Mouse (Mus musculus): ENCODE measurements around the gene Ptprm.

The Ptprm gene

GRCm38 (mm10) chr17:67281640-67282170, 72.6 kb downstream of the Ptprm start:
- DNase-seq (ENCODE audit: low spot score in 2 of 2): no peak

GRCm38 (mm10) chr17:67277124-67277910, 76.9 kb downstream of the Ptprm start:
- no peak for DNase-seq (ENCODE audit: low spot score in 2 of 2)

DNA sequence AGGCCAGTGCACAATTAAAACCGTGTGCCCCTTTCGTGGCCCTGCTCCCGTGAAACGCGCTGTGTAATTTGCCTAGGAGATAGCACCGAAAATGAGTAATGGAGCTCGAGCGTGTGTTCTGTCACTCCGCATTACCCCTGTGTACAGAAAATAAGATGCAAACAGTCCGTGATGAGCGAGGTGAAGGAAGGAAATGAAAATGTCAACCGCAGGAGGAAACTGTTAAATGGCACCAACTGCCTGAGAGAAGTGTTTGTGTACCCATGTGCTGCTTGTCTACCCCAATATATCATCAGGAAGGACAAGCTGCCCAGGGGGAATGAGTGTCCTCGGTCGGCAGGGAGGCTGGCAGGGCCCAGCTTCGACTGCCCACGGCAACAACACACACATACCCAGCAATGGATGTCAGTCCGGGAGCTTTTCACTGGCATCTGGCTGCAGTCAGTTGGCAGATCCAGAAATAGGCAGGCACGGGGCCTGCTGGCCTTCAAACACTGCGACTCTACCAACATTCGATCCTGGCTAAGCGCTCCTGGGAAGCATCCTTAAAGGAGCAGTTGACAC, 79.6 kb downstream of the Ptprm start:
- DNase-seq (ENCODE audit: low spot score in 2 of 2): peak; percentile 5 to 35

- DNase-seq (ENCODE audit: low spot score in 2 of 2): no peak
Measured at GRCm38 (mm10) chr17:67272928-67273327, 81.3 kb downstream of the Ptprm start.

DNA sequence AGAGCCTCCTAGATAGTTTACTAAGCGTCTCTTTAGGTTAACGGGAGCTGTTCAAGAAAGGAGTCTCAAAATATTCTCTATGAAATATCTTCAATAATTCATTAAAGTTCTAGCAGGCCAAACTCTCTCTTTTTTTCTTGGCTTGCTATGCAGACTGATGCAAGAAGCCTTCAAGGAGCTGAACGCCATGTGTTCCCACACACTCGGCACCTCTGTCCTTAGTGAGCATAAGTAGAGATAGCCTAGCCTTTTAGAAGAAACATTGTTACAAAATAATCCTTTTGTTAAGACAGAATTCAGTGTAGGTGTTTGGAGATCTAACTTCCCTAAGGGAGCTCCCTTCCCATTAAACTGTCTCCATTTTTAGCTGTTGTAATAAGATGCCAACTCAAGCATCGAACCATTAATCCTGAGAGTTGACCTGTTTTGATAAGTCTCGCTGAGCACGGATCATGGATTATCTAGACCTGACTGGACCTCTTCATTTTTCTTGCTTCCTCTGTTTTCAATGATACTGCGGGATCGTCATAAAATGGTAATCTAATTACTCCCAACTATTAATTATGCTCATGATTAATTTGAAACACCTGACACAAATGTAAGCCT, 85.7 kb downstream of the Ptprm start:
- no peak for DNase-seq (ENCODE audit: low spot score in 2 of 2)

GRCm38 (mm10) chr17:67266270-67266669, 88.0 kb downstream of the Ptprm start:
- DNase-seq (ENCODE audit: low spot score in 2 of 2): no peak

GRCm38 (mm10) chr17:67265520-67265919, 88.7 kb downstream of the Ptprm start:
- DNase-seq (ENCODE audit: low spot score in 2 of 2): no peak

GRCm38 (mm10) chr17:67264716-67265115, 89.5 kb downstream of the Ptprm start:
- no peak for DNase-seq (ENCODE audit: low spot score in 2 of 2)

DNA sequence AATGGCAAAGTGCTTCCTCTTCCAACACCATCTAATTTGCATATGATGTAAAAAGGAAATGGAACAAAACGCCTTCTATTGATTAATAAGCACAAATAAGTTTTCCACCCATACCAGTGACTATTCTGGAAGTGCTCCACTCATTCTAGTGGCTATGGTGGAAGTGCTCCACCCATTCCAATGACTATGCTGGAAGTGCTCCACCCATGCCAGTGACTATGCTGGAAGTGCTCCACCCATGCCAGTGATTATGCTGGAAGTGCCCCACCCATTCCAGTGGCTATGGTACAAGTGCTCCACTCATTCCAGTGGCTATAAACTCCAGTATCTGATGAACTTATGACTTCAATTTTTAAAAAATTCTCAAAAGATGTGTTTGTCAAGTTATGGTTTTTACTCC, 91.2 kb downstream of the Ptprm start:
- DNase-seq (ENCODE audit: low spot score in 2 of 2): no peak

DNA sequence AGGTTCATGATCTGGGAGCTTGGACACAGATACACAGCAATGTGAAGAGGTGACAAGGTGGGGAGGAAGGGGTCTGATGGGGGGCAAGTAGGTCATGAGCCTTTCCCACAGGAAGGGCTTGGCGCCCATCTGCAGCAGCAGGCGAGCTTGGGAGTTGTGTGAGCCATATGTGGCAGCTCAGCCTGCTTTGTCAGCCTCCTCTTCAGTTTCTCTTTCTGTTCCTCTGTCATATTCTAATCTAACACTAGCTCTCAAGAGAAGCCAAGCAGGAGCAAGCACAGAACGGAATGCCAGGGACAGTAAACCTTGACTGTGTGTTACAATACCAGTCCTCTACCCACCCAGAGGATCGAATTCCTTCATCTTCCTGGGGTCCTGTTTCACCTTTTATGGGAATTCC, 94.2 kb downstream of the Ptprm start:
- no peak for DNase-seq (ENCODE audit: low spot score in 2 of 2)

GRCm38 (mm10) chr17:67257780-67258179, 96.5 kb downstream of the Ptprm start:
- no peak for DNase-seq (ENCODE audit: low spot score in 2 of 2)

- no peak for DNase-seq (ENCODE audit: low spot score in 2 of 2)
Measured at GRCm38 (mm10) chr17:67256171-67256570, 98.1 kb downstream of the Ptprm start.

DNA sequence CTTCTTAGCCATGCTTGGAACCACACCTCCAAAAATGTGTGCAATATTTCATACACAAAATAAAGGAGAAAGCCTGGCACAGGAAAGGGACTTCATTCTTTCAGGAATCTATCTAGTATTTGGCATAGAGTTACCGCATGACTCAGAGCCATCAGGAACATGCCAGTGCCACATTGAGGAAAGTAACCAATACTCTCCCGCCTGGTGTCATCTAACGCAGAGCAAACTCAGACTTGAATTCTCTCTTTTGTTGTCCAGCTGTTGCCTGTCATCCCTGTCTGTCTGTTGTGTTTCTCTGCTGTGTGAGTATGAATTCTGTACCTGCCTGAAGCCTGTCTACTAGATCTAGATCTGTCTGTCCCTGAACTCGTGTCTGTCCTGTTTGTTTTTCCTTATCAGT, 100.8 kb downstream of the Ptprm start:
- no peak for DNase-seq (ENCODE audit: low spot score in 2 of 2)

- no peak for DNase-seq (ENCODE audit: low spot score in 2 of 2)
Measured at GRCm38 (mm10) chr17:67252992-67253391, 101.3 kb downstream of the Ptprm start.

GRCm38 (mm10) chr17:67245273-67245875, 108.9 kb downstream of the Ptprm start:
- DNase-seq (ENCODE audit: low spot score in 2 of 2): no peak

DNA sequence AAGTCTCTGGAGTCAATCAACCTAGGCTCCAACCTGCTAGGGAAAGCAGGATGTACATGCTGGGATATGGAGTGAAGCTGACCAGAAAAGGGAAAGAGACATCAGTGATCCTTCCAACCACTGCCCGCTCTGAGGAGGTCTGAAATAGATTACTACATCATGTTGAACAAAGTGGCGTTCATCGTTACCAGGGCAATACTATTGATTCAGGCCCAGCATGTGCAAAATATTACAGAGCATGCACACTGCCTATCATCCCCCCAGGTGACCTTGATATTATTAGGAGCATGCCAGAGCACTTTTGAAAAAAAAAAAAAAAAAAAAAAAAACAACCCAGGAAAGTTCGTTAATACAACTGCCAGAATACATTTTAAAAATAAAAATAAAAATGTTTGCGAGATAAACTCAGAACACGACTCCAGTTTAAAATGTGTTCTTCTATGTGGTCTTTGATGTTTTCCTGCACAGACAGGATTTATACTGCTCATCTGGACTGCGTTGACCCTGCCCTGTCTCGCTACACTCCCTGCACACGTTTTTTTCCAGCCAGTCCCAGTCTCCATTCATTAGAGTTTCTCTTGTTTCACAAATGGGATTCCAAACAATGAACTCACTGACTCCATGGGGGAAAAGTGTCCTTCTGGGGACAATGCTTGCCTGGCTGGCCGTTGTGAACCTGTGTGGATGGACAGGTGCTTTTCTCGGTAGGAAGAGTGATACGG, 111.3 kb downstream of the Ptprm start:
- no peak for DNase-seq (ENCODE audit: low spot score in 2 of 2)

GRCm38 (mm10) chr17:67241951-67242773, 112.1 kb downstream of the Ptprm start:
- DNase-seq (ENCODE audit: low spot score in 2 of 2): no peak

- DNase-seq (ENCODE audit: low spot score in 2 of 2): no peak
Measured at GRCm38 (mm10) chr17:67238866-67239265, 115.4 kb downstream of the Ptprm start.

- no peak for DNase-seq (ENCODE audit: low spot score in 2 of 2)
Measured at GRCm38 (mm10) chr17:67237407-67237806, 116.8 kb downstream of the Ptprm start.

GRCm38 (mm10) chr17:67233063-67233462, 121.2 kb downstream of the Ptprm start:
- DNase-seq (ENCODE audit: low spot score in 2 of 2): no peak

DNA sequence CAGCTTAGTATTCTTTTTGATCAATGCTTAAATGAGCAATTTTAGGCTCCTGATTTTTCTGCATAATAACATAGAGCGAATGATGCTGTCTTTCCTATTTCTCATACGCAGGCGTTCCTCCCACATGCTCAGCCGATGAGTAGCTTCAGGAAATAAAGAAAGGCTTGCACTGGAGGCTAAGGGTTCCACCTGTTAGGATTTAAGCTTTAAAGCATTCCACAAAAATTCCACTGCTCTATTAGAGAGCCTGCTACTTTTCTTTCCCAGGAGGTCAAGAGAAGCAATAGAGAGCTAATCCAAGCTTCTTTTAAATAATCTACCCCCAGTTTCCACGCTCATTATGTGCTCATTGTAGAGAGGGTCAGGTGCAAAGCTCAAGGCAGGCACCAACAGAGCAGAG, 127.3 kb downstream of the Ptprm start:
- peak in 1 of 2 experiments; percentile 26 for DNase-seq (ENCODE audit: low spot score in 2 of 2)

All from left cerebral cortex, adult 9 months (tissue).